Mouse (Mus musculus) gastrocnemius, postnatal 25 days (tissue): ENCODE data around the gene Itga8. TPM values are rescaled to one million over a fixed set of nuclear protein-coding genes. Genes with fewer than 3 reads are reported as not detected.
A peak's percentile ranks its signal among the peaks of the same experiment; 100 is the strongest.

Experiments used
- DNase-seq: peaks from one replicate; pipeline ENCODE4 v3.0.0; 2022
- total RNA-seq, 2 experiments: library from RNA; stranded (reverse); gene quantifications; 1 replicate in 1 of 2; 2 replicates in 1 of 2; pipeline ENCODE4 v1.2.3; 2021

The Itga8 gene
- total RNA-seq, 2 experiments from 2014 or later, result 2.1 to 2.2 TPM

DNA sequence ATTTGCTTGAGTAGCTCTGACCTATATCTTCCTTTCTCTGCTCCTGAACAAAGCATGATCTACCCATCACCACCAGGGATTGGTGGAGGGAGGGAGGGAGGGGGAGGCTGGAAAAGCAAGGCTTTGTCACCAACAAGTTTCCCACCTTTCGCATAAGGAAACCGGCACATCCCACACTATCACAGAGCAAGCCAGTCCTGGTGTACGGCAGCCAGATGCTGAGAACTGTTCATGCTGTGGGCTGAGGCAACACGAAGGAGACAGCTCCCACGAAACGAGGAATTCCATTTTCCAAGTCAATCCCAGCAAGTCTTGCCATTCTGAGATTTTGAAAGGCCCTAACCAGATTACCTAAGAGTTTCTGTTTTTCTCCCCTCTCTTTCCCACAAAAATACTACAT is 6.6 kb downstream of the Itga8 start:
- DNase-seq, result no peak

- DNase-seq, result peak; percentile 27
These were observed 7.7 kb downstream of the Itga8 start for GRCm38 (mm10) chr2:12294060-12294459.

DNA sequence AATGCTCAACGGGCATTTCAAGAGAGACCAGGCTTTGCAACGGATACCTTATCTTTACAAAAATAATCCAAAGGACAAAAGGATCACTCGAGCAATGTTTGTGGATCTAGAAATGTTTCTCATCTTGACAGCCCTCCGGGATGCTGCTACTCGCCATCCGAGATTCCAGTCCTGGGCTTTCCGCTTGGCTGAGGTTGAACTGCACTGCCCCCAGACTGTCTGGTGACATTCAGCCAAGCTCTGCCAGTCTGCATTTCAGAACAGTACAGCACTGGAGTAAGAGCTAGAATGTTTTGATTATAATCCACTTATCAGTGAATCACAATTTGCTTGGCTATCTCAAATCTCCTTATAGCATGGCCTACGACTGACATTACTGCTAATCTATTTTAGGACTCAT is 8.3 kb downstream of the Itga8 start:
- no peak for DNase-seq

DNA sequence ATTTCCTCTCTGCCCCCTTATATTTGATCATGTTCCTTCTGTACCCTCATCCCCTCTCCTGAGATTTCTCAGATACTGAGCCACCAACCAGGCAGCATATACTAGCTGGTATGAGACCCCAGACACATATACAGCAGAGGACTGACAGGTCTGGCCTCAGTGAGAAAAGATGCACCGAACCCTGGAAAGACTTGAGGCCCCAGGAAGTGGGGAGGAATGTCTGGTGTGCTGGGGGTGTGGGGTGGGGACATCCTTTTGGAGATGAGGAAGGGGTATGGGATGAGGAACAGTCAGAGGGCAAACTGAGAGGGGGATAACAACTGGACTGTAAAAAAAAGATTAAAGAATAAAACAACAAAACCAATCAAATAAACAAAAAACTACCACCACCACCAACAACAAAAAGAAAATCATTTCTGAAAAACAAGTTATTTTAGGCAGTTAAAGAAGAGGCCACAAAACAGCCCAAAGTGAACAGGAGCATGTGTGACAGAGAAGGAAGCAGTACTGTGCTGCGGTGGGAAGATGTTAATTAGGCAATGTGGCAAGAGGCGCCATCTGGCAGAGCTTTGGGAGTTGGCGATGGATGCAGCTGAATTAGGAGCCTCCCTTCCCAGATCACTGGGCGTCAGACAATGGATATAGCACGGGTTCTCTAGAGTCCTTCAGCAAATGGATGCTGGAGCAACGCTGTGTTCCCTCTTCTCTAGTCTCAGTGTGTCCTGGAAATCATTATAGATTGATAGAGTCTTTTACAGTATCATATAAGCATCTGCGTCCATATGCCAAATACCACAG is 9.5 kb downstream of the Itga8 start:
- peak; percentile 21 for DNase-seq

DNA sequence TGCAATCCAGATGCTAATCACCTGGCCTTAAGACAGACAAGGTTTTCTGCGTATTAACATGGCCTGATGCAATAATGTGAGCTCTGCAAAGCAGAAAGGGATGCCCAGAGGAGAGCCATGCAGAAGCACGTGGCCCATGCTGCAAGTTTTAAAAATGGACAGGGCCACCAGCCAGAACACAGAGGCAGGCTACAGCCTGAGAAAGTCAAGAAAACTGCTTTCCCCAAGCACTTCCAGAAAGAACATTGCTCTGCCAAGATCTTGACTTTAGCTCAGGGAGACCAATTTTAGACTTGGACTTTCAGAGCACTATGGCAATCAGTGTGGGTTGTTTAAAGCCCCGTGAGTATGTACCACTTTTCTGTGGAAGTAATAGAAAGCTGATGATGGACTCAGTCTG is 11.5 kb downstream of the Itga8 start:
- DNase-seq, result peak; percentile 45

DNA sequence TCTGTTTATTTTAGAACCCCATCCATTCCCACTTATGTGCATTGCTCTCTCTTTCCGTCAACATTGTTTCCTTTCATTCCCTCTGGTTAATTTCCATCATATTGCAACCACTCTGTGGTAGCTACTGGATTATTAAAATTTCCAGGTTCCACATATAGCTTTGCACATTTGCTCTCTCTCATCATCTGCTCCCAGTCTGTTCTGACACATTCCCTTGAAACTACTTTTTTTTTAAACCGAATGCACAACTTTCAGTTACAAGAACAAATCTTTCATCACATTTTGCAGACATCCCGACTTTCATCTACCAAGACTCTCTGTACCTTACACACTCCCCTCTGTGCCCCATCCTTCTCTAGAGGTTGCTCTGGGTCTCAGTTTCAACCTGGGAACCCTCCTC is 13.9 kb downstream of the Itga8 start:
- no peak for DNase-seq

DNA sequence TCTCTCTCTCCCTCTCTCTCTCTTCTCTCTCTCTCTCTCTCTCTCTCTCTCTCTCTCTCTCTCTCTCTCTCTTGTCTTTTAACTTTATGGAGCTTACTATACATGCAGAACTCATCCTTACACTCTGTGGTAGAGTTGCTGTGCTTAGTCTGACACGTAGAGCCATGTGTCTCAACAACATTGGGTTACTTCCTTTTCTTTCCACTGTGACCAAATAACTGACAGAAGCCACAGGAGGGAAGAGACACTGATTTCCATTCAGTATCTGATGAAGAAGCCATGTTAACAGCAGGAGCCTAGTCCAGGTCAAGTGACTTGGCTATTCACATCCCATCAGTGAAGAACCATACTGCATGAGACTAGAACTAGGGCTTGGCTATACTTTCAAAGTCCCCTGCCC is 21.1 kb downstream of the Itga8 start:
- DNase-seq, result no peak

GRCm38 (mm10) chr2:12279070-12279612 is 22.6 kb downstream of the Itga8 start:
- DNase-seq, result no peak

DNA sequence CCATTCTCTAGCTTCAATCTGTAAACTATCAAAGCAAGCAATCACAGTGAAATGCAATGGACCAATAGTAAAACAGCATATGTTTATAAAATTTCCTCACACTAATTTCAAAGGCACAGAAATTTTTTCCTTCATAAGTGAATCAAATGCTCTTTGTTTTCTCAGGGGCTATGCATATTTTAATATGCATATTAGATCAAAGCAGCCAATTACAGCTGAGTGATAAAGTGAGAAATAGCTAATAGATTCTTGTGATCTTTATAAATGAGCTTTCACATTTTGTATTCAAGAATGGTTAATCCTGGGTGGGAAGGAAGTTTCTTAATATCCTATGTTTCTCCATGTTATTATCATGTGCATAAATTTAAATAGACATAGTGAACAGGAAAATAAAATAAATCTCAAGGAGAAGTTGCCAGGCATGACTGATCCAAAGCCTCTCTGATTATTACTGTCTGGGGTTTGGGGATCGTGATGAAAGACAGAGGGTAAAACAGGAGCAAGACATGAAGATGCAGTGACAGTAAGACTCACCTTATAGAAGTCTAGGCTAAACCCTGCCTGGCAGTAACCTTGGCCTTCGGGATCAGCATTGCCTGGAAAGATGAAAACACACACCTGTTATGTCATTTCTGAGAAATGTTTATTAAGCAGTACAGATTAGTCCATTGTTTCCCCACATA is 44.9 kb downstream of the Itga8 start:
- no peak for DNase-seq

- no peak for DNase-seq
These were observed 45.8 kb downstream of the Itga8 start for GRCm38 (mm10) chr2:12255901-12256300.

GRCm38 (mm10) chr2:12235345-12235744 is 66.4 kb downstream of the Itga8 start:
- DNase-seq, result no peak

DNA sequence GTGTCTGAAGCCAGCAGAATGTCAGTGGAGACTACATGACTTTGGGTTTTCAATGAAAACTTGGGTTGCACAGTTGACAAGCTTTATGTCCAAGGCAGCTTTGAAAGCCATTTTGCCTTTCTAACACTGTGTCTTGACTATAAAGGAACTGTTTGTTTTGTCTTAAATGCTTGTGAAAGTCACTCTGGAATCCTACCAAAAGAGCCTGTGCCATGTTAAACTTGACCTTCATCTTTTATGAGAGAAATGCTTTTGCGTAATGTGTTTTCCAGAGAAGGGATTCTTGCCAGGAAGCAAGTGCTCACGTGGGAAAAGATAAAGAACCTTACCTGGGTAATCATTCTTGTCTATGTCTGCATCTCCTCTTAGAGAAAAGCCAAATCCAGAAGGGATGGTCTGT is 72.0 kb downstream of the Itga8 start:
- DNase-seq, result no peak

DNA sequence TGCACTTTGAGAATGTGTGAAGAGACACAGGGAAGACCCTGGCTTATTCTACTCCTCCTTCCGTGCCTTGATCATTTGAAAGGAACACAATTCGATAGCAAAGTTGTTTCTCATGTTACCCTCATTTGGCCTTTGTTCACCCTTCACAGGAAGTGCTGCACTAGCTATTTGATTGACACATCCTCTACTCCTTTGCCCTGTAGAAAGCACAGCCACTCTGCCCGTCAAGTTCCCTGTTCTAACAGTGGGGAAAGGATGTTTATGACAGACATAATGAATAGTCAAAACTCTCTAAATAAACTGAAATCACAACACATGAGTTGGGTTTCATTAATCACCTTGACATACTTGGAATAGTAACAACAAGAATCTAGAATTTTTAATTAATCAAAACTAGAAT is 73.4 kb downstream of the Itga8 start:
- no peak for DNase-seq

GRCm38 (mm10) chr2:12227243-12227642 is 74.5 kb downstream of the Itga8 start:
- no peak for DNase-seq

DNA sequence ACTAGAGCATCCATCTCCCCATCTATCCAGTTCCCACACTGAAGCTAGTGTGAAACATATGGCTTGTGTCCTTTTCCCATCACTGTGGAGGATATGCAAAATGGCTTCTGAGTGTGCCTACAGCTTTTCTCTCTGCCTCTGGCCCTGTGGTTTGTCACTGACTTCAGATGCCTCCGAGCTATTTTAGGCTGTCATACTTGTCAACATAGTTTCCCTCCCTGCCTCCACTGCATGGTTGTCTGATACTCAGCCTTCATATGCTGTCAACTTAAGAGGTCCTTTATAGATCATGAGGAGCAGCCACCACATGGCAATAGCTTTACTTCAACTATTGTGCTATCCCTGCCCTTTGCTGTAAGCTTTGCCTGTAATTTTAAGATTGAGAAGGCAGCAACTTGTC is 75.4 kb downstream of the Itga8 start:
- DNase-seq, result no peak

GRCm38 (mm10) chr2:12221671-12222070 is 80.1 kb downstream of the Itga8 start:
- DNase-seq, result no peak

DNA sequence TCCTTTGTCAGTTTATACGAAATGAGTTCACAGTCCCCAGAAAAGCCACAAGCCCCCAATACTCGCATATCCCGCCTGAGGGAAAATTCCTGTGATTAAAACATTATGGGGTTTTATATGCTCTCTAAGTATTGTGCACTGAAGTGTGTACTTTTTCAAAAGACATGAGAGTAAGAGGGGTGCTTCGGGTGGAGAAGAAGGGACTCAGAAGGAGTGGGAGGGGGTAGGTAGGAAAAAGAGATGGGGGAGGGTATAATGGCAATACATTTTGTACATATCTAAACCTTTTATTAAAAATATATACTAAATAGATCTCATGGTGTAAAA is 88.3 kb downstream of the Itga8 start:
- no peak for DNase-seq

- DNase-seq, result no peak
These were observed 88.9 kb downstream of the Itga8 start for GRCm38 (mm10) chr2:12212662-12213463.

DNA sequence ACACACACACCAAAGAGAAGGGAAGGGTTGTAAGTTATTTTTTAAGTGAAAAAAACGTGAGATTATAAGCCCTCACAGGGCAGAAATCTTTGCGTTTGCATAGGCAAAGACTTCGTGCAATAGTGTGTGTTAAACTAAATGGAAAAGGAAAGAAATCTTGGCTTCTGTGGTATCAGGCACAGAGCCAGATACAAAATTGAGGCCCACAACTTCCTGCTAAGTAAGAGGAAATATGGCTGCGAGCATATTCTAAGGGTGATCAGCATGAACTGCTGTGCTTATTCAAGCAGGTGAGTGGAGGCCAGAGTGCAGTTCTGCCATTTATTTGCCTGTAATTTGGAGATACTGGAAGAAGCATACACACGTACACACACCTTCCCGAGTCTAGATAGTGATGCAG is 93.6 kb downstream of the Itga8 start:
- DNase-seq, result no peak

DNA sequence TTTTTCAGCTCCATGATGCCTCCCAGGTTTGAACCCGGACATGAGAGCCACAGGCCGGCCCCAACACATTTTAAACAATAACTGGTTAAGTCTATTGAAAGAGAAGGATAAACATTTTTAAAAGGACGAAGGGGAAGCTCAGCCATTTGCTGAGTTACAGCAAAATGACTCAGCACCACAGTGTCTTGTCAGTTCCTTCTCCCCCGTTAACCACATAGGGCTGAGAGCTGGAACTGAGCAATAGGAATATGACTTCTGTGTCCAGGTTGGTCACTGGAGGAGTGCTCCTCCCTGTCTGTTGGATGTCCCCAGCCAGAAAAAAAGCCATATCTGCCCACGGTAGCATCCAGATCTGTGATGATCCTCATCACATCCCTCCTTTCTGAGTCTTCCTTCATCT is 95.4 kb downstream of the Itga8 start:
- no peak for DNase-seq

DNA sequence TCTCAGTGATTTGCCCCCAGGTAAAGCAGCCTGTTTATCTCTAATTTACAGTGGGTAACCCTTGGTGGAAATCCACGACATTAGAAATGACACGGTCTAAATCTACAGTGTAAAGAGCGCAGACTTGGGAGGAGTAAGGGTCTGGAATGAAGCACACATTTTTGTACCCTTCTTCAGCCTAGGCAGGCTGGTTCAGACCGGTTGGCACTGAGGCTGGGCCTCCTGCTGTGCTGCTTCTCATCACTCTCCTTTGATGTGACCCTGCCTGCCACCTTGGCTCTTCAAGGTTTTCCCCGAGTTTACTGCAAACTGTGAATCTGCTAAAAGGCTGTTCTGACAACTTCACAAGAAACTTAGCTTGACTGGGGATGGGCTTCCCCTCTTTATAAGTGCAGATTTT is 95.8 kb downstream of the Itga8 start:
- DNase-seq, result no peak

- no peak for DNase-seq
These were observed 98.5 kb downstream of the Itga8 start for GRCm38 (mm10) chr2:12203231-12203630.

DNA sequence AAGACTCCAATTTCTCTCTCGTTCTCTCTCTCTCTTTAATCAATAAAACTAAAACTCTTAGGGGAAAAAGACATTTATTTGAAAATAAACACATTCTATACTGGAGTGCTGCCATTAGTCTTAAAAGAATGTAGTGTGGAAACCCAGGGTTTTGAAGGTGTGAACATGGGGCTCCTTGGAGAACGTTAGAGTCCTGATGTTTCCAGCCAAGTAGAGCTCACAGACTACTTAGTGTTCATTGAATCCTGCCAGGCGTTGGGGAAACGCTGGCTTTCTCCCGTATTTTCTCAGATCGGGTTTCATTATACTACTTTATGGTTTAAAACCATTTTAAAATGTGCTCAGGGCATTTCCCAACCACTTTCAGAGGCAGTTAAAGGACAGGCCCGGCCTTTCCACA is 103.0 kb downstream of the Itga8 start:
- DNase-seq, result no peak
